Mouse (Mus musculus) stomach, embryonic 16.5 days (tissue): ENCODE results near the gene Ankrd33b. TPM values are rescaled to one million over a fixed set of nuclear protein-coding genes. Genes with fewer than 3 reads are reported as not detected.

ENCODE experiments used
- ATAC-seq: fragments of 200-750 bp; cut with Nextera tagmentation; 2 replicates; pipeline ENCODE4 v1.8.0; 2017; ENCODE audit warnings: moderate number of reproducible peaks, moderate TSS enrichment; ENCODE audit not compliant: insufficient read depth, low FRiP score
- H3K27ac ChIP-seq: fragments of 300-500 bp; sonication (generic); 2 replicates; pipeline ENCODE4 v1.5.1; 2014; ENCODE audit warnings: low read length
- H3K27me3 ChIP-seq: fragments of 300-500 bp; sonication (generic); 2 replicates; pipeline ENCODE4 v1.6.1; 2014; ENCODE audit warnings: low read length, control low read depth, mixed read lengths; ENCODE audit not compliant: control insufficient read depth, insufficient read depth
- H3K36me3 ChIP-seq: fragments of 300-500 bp; sonication (generic); 2 replicates; pipeline ENCODE4 v1.6.1; 2014; ENCODE audit warnings: low read length; ENCODE audit not compliant: control insufficient read depth, insufficient read depth
- H3K4me1 ChIP-seq: fragments of 300-500 bp; sonication (generic); 2 replicates; pipeline ENCODE4 v1.6.1; 2014; ENCODE audit warnings: low read length, control low read depth, mixed read lengths; ENCODE audit not compliant: control insufficient read depth, insufficient read depth
- H3K4me2 ChIP-seq: fragments of 300-500 bp; sonication (generic); 2 replicates; pipeline ENCODE4 v1.6.1; 2014; ENCODE audit warnings: low read depth, low read length, mixed read lengths
- H3K4me3 ChIP-seq: fragments of 300-500 bp; sonication (generic); replicated peaks from 2 replicates; pipeline ENCODE4 v1.5.1; 2014; ENCODE audit warnings: mild to moderate bottlenecking, low read length
- H3K9ac ChIP-seq: fragments of 300-500 bp; sonication (generic); 2 replicates; pipeline ENCODE4 v1.6.1; 2014; ENCODE audit warnings: low read length
- H3K9me3 ChIP-seq: fragments of 300-500 bp; sonication (generic); replicated peaks from 2 replicates; pipeline ENCODE4 v1.6.1; 2016; ENCODE audit warnings: low read length, control low read depth; ENCODE audit not compliant: control insufficient read depth
- WGBS: fragments of 180-500 bp; shearing (Covaris S2); extraction: QIAGEN DNeasy Blood & Tissue Kit; methylation state at CpG from one replicate; pipeline ENCODE4 v1.1.7; 2014; 5-methylcytosine and 5-hydroxymethylcytosine counted together
- polyA plus RNA-seq: library from polyadenylated mRNA; unstranded; fragments of >200 nt; fragmentation: Nextera tagmentation; extraction: Ambion mirVana; gene quantifications from 2 replicates; pipeline ENCODE4 v1.2.1, GENCODE M21; 2015

Gene Ankrd33b
- polyA plus RNA-seq, 1 experiment from 2014 or later: 0.46 TPM

DNA sequence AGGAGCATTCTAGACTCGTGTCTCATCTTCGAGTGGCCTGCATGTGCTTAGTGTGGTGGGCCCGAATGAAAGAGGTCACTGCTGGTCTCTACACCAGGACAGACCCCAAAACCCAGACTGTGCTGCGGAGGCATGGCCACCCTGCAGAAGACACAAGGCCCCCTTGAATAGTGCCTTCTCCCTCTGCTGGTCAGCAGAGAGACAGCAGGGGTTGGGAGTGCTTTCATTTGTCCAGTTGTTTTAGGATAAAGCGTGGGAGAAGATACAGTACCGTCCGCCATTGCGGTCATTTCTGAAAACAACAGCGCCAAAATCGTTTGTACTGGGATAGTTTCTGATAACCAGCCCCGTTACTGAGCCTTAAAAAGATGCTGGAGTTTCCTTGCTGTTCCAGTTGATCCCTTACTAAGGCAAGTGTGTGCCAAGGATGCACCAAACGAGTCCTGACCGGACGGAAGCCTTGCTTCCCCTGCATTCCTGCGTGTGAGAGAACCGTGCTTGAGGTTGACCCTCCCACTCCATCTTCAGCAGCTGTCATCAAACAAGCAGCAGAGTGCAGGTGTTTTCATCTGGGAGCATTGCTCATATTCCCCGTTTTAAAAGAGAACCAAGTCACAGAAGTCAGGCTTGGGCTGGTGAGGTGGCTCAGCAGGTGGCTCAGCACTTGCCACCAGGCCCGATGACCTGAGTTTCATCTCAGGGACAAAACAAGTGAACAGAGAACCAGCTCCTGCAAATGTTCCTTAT, 108.7 kb downstream of the Ankrd33b start:
- WGBS: 68% methylated on average over 18 of the region's 18 CpGs
- ATAC-seq: 0 out of 2 replicates have a peak, but pooled peaks have one; percentile 9
- no peak overlapping the region for H3K4me3 ChIP-seq
- 0 out of 2 replicates have a peak, but pooled peaks cover 10% of the 10 kb centered on the region for H3K4me1 ChIP-seq
- no peak overlapping the region for H3K4me2 ChIP-seq
- no peak overlapping the region for H3K9ac ChIP-seq
- H3K9me3 ChIP-seq: no peaks in the 10 kb centered on the region
- no peaks in the 10 kb centered on the region for H3K27me3 ChIP-seq
- H3K27ac ChIP-seq: no peak overlapping the region
- H3K36me3 ChIP-seq: no peaks in the 10 kb centered on the region

DNA sequence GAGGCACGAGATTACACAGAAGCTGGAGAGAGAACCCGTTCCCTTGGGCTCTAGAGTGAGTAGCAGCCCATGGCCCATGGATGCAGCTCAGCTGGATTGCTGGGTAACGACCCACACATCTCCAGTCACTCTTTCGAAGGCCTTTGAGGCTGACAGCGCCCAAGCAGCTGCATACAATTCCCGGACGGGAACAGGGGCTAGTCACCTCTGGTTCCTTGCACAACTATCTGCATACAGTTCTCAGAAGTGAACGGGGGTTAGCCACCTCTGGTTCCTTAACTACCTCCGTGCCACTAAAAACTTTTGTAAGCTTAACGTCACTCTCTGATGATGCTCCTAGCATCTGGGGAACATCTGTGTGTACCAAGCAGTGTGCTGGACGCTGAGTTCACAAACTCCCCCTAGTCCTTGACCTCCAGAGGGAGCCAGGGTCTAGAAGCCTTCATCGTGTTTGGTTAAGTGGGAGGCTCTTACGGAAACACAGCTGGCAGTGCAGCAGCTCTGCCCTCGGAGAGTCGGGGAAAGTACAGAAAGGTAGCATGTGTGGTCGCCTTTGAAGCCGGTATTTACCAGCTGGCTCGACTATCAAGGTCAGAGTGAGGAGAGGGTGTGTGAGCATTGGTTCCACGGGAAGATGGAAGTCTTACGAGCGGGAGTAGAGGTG, 109.4 kb downstream of the Ankrd33b start:
- Histone ChIP-seq H3K4me1 (0 out of 2 replicates have a peak, but pooled peaks cover 10% of the 10 kb centered on the region), H3K27ac (peak overlapping the region; percentile 36; the same call in 1 of the 2 replicates), H3K27me3 (no peaks in the 10 kb centered on the region), H3K9ac (no peak overlapping the region), H3K36me3 (no peaks in the 10 kb centered on the region), H3K9me3 (no peaks in the 10 kb centered on the region), H3K4me2 (no peak overlapping the region), H3K4me3 (no peak overlapping the region)
- ATAC-seq: peak; percentile 39; the same call in 1 of the 2 replicates
- 45% methylated on average over 21 of the region's 21 CpGs for WGBS

DNA sequence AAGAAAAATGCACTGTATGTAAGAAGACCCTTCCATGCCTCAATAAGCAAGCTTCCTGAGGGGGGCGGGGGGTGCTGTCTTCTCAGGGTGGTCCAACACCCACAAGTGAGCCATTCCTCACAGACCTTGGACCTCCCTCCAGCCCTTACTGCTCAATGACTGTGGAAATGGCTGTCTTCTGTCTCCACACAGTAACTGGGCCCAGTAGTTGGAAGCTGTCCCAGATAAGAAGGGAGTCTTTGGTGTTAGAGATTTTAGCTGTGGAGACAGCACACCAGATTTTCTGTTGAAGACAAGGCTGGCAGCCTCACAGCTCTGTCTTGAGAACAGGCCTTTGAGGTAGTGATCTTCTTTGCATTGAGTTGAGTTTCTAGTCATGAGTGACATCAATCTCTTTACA, 110.2 kb downstream of the Ankrd33b start:
- H3K4me3 ChIP-seq: no peak overlapping the region
- no peaks in the 10 kb centered on the region for H3K27me3 ChIP-seq
- ATAC-seq: no peak
- H3K36me3 ChIP-seq: no peaks in the 10 kb centered on the region
- peak overlapping the region; percentile 36; the same call in 1 of the 2 replicates for H3K27ac ChIP-seq
- 0 out of 2 replicates have a peak, but pooled peaks cover 10% of the 10 kb centered on the region for H3K4me1 ChIP-seq
- H3K9ac ChIP-seq: no peak overlapping the region
- 77% methylated on average over 1 of the region's 1 CpGs for whole genome bisulfite sequencing
- H3K9me3 ChIP-seq: no peaks in the 10 kb centered on the region
- no peak overlapping the region for H3K4me2 ChIP-seq

DNA sequence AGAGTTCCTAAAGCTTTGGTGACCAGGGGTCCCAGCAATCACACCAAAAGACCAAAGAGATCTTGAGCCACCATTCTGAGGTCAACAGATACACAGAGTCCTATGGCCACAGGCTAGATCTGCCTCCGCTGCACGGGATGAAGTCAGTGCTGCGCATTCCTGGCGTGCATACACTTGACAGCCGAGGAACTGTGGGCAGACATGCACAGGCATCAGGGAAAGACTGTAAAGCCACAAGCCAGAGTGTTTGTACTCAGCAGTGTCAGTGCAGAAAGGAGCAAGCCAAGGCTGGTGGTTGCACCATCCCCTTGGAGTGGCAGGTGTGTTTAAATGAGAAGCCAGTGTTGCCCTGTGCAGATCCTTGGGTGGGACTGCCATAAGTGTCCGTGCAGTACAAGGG, 111.8 kb downstream of the Ankrd33b start:
- H3K4me2 ChIP-seq: no peak overlapping the region
- no peak overlapping the region for H3K9ac ChIP-seq
- H3K4me3 ChIP-seq: no peak overlapping the region
- no peaks in the 10 kb centered on the region for H3K27me3 ChIP-seq
- no peak overlapping the region for H3K27ac ChIP-seq
- 82% methylated on average over 6 of the region's 6 CpGs for WGBS
- ATAC-seq: no peak
- H3K4me1 ChIP-seq: 0 out of 2 replicates have a peak, but pooled peaks cover 10% of the 10 kb centered on the region
- no peaks in the 10 kb centered on the region for H3K9me3 ChIP-seq
- no peaks in the 10 kb centered on the region for H3K36me3 ChIP-seq

DNA sequence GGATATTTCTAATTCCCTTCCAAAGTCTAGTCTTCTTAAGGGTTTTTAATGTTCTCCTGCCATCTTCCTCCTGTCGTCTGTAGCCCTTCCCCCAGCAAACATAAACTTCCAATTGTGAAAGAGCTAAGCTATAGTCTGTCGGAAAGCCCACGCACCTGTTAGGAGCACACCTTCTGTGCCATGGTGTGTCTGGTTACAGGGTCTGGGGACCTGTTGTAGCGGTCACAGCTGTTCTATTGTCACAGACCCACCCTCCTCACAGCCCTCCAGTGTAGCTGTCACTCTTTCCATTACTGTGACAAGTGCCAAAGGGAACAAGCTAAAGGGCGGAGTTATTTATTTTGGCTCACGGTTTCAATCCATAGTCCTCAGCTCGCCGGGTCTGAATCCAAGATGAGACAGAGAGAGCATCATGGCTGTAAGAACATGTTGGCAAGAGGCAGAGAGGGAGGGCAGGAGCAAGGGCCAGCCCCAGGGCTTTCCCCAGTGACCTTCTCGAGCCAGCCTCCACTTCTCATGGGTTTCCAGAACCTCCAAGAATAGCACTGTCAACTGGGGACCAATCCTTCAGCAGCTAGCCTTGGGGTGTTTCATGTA, 112.5 kb downstream of the Ankrd33b start:
- no peak for ATAC-seq
- Histone ChIP-seq H3K9me3 (no peaks in the 10 kb centered on the region), H3K4me1 (0 out of 2 replicates have a peak, but pooled peaks cover 10% of the 10 kb centered on the region)

DNA sequence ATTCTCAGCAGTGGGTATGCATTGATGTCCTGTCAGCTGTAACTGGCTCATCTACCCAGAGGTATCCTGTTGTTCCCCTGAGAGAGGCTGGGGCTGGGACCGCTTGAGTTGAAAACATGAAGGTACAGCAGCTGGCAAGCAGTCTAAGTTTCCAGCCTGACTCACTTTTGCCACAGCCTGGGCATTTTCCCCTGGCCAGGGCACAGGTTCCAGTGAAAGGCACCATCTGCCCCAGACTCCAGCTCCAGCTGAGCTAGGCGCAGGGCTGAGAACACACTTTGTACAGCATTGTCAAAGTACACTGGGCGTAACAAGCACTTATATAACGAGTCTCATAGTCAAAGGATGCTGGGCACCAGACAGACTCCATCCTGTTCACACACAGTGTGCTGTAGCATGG, 113.6 kb downstream of the Ankrd33b start:
- Histone ChIP-seq H3K27ac (no peak overlapping the region), H3K9ac (no peak overlapping the region), H3K4me3 (no peak overlapping the region), H3K36me3 (no peaks in the 10 kb centered on the region), H3K9me3 (no peaks in the 10 kb centered on the region), H3K27me3 (no peaks in the 10 kb centered on the region), H3K4me1 (0 out of 2 replicates have a peak, but pooled peaks cover 10% of the 10 kb centered on the region), H3K4me2 (no peak overlapping the region)
- ATAC-seq: no peak
- WGBS: 90% methylated on average over 4 of the region's 4 CpGs

More for the DNA sequence above, 112.5 kb downstream of the Ankrd33b start:
- WGBS: 86% methylated on average over 9 of the region's 9 CpGs
- no peaks in the 10 kb centered on the region for H3K36me3 ChIP-seq
- no peak overlapping the region for H3K9ac ChIP-seq
- no peak overlapping the region for H3K27ac ChIP-seq
- H3K4me2 ChIP-seq: no peak overlapping the region
- no peaks in the 10 kb centered on the region for H3K27me3 ChIP-seq
- H3K4me3 ChIP-seq: no peak overlapping the region

DNA sequence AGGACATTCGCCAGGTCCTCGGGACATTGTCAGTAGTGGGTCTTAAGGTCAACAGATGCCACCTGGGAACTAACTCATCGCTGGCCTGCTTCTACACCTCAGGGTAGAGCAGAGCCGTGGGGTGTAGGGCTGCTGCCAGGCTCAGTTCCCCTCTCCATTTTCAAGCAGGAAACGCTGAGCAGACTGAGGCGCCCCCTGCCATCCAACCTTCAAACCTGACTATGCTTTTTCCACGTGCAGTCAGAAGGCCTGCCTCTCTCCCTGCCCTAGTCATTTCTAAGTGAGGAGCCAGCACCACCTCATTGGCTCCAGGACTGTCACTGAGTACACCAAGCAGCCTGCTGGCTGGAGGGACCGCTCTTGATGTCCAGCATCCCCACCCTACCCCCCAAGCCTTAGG, 114.1 kb downstream of the Ankrd33b start:
- Histone ChIP-seq H3K4me1 (0 out of 2 replicates have a peak, but pooled peaks cover 6% of the 10 kb centered on the region), H3K27me3 (no peaks in the 10 kb centered on the region), H3K27ac (no peak overlapping the region), H3K4me3 (no peak overlapping the region), H3K4me2 (no peak overlapping the region), H3K9me3 (no peaks in the 10 kb centered on the region), H3K36me3 (no peaks in the 10 kb centered on the region), H3K9ac (no peak overlapping the region)
- ATAC-seq: no peak
- 70% methylated on average over 8 of the region's 8 CpGs for WGBS

DNA sequence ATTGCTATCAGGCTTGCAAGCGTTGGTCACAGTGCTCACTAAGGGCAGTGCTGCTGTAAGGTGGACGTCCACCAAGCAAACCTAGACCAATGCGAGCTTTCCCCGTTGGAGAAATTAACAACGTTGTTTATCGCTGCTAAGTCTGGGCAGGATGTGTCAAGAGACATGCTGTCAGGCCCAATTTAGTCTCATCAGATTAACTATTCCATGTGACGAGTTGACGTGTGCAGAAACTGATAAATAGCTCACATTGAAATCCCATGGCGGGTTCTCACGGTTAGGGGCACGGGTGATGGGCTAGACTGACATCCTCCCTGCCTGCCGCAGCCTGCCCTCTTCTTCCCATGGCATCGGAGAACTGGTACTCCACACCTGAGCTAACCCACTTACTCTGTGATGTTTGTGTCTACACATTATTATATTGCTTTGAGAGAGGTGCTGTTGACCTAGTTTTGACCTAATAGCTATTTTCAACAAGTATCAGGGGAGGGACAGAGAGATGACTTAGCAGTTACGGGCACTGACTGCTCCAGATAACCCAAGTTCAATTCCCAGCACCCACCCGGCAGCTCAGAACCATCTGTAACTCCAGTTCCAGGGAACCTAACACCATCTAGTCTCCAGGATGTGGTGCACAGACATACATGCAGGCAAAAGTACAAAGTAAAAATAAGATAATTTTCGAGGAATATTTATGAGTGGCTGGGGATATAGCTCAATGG, 114.8 kb downstream of the Ankrd33b start:
- no peak overlapping the region for H3K4me3 ChIP-seq
- no peak overlapping the region for H3K27ac ChIP-seq
- WGBS: 86% methylated on average over 16 of the region's 16 CpGs
- no peak overlapping the region for H3K9ac ChIP-seq
- no peaks in the 10 kb centered on the region for H3K27me3 ChIP-seq
- 0 out of 2 replicates have a peak, but pooled peaks cover 3% of the 10 kb centered on the region for H3K4me1 ChIP-seq
- H3K4me2 ChIP-seq: no peak overlapping the region
- H3K36me3 ChIP-seq: no peaks in the 10 kb centered on the region
- no peaks in the 10 kb centered on the region for H3K9me3 ChIP-seq
- no peak for ATAC-seq
